Mouse (Mus musculus): Measurements from ENCODE around the gene Scarf2. TPM values are rescaled to one million over a fixed set of nuclear protein-coding genes. Genes with fewer than 3 reads are reported as not detected.
A peak's percentile ranks its signal among the peaks of the same experiment; 100 is the strongest.

The Scarf2 gene
- 1 to 10 TPM; 3.3 to 5.2 (median 4.4) TPM for total RNA-seq (2022)

GRCm38 (mm10) chr16:17796971-17797811 is at the start of gene Scarf2:
Gene Scarf2 (plus strand): TSS chr16:17797282.
- DNase-seq (ENCODE audit: low spot score) = no peak

- no peak for DNase-seq (ENCODE audit: low spot score)
Measured at GRCm38 (mm10) chr16:17753001-17753400, 44.1 kb upstream of the Scarf2 start.

- DNase-seq (ENCODE audit: low spot score) = peak; percentile 54
Measured at GRCm38 (mm10) chr16:17753686-17754085, 43.4 kb upstream of the Scarf2 start.

- no peak for DNase-seq (ENCODE audit: low spot score)
Measured at GRCm38 (mm10) chr16:17757756-17758155, 39.3 kb upstream of the Scarf2 start.

GRCm38 (mm10) chr16:17758902-17759301 is 38.2 kb upstream of the Scarf2 start:
- no peak for DNase-seq (ENCODE audit: low spot score)

GRCm38 (mm10) chr16:17759344-17759773 is 37.7 kb upstream of the Scarf2 start, which contains the start of gene Klhl22:
Gene Klhl22 (plus strand): TSS chr16:17759618.
- DNase-seq (ENCODE audit: low spot score) = peak; percentile 91

GRCm38 (mm10) chr16:17759813-17760321 is 37.2 kb upstream of the Scarf2 start:
- DNase-seq (ENCODE audit: low spot score) = peak; percentile 38

- peak; percentile 16 for DNase-seq (ENCODE audit: low spot score)
Measured at GRCm38 (mm10) chr16:17760657-17761056, 36.4 kb upstream of the Scarf2 start.

GRCm38 (mm10) chr16:17761074-17761473 is 36.0 kb upstream of the Scarf2 start:
- DNase-seq (ENCODE audit: low spot score) = no peak

GRCm38 (mm10) chr16:17764108-17764511 is 33.0 kb upstream of the Scarf2 start:
- no peak for DNase-seq (ENCODE audit: low spot score)

GRCm38 (mm10) chr16:17768834-17769233 is 28.2 kb upstream of the Scarf2 start:
- peak; percentile 70 for DNase-seq (ENCODE audit: low spot score)

GRCm38 (mm10) chr16:17771117-17771865 is 25.8 kb upstream of the Scarf2 start:
- DNase-seq (ENCODE audit: low spot score) = peak; percentile 13

- DNase-seq (ENCODE audit: low spot score) = no peak
Measured at GRCm38 (mm10) chr16:17776828-17777227, 20.3 kb upstream of the Scarf2 start.

GRCm38 (mm10) chr16:17778223-17778622 is 18.9 kb upstream of the Scarf2 start:
- DNase-seq (ENCODE audit: low spot score) = no peak

GRCm38 (mm10) chr16:17779692-17780091 is 17.4 kb upstream of the Scarf2 start:
- no peak for DNase-seq (ENCODE audit: low spot score)

- DNase-seq (ENCODE audit: low spot score) = no peak
Measured at GRCm38 (mm10) chr16:17785337-17785736, 11.7 kb upstream of the Scarf2 start.

- no peak for DNase-seq (ENCODE audit: low spot score)
Measured at GRCm38 (mm10) chr16:17792728-17793127, 4.4 kb upstream of the Scarf2 start.

- DNase-seq (ENCODE audit: low spot score) = no peak
Measured at GRCm38 (mm10) chr16:17794047-17794446, 3.0 kb upstream of the Scarf2 start.

- no peak for DNase-seq (ENCODE audit: low spot score)
Measured at GRCm38 (mm10) chr16:17795643-17796042, 1.4 kb upstream of the Scarf2 start.

GRCm38 (mm10) chr16:17796519-17796918 is 563 bp upstream of the Scarf2 start:
- no peak for DNase-seq (ENCODE audit: low spot score)

- DNase-seq (ENCODE audit: low spot score) = no peak
Measured at GRCm38 (mm10) chr16:17797812-17798311, 780 bp downstream of the Scarf2 start.

Measured in heart, adult 8-10 months (tissue).